Mouse (Mus musculus): ENCODE data around the gene Syf2. TPM values are rescaled to one million over a fixed set of nuclear protein-coding genes. Genes with fewer than 3 reads are reported as not detected.

Gene Syf2
- polyA plus RNA-seq, 1 experiment from 2014 or later, result 69.8 TPM

- 84% methylated on average over 8 of the region's 8 CpGs for WGBS
- no peaks in the 10 kb centered on the region for H3K27me3 ChIP-seq (ENCODE audit: control insufficient read depth, insufficient read depth, low read length)
- ATAC-seq (ENCODE audit: insufficient number of reproducible peaks, low FRiP score, low TSS enrichment, low read depth), result no peak
- peak overlapping the region; percentile 39; the same call in 1 of the 2 replicates for H3K4me2 ChIP-seq (ENCODE audit: low read depth, severe bottlenecking)
- peaks cover 14% of the 10 kb centered on the region for H3K36me3 ChIP-seq (ENCODE audit: control insufficient read depth, insufficient read depth, low read length)
- H3K4me3 ChIP-seq (ENCODE audit: low read depth, low read length), result peak overlapping the region; percentile 5; the same call in 1 of the 2 replicates
- no peak overlapping the region for H3K9ac ChIP-seq (ENCODE audit: low read length)
- DNase-seq (ENCODE audit: low spot score), result no peak
- H3K9me3 ChIP-seq (ENCODE audit: control insufficient read depth, low read length), result no peaks in the 10 kb centered on the region
- peaks cover 4% of the 10 kb centered on the region; the same call in 1 of the 2 replicates for H3K4me1 ChIP-seq (ENCODE audit: control insufficient read depth, insufficient read depth, low read length)
- H3K27ac ChIP-seq (replicated peaks; ENCODE audit: low read depth, low read length), result no peak overlapping the region
Observed at GRCm38 (mm10) chr4:134925206-134925605, 5.5 kb upstream of the Syf2 start.

- ATAC-seq (ENCODE audit: insufficient number of reproducible peaks, low FRiP score, low TSS enrichment, low read depth), result no peak
Observed at GRCm38 (mm10) chr4:134927815-134928463, 2.8 kb upstream of the Syf2 start.

GRCm38 (mm10) chr4:134928464-134928836 is 2.2 kb upstream of the Syf2 start:
- no peaks in the 10 kb centered on the region for H3K9me3 ChIP-seq (ENCODE audit: control insufficient read depth, low read length)
- ATAC-seq (ENCODE audit: insufficient number of reproducible peaks, low FRiP score, low TSS enrichment, low read depth) (no peak), DNase-seq (ENCODE audit: low spot score) (no peak)
- H3K36me3 ChIP-seq (ENCODE audit: control insufficient read depth, insufficient read depth, low read length), result peaks cover 17% of the 10 kb centered on the region
- H3K27me3 ChIP-seq (ENCODE audit: control insufficient read depth, insufficient read depth, low read length), result no peaks in the 10 kb centered on the region
- H3K27ac ChIP-seq (replicated peaks; ENCODE audit: low read depth, low read length), result no peak overlapping the region
- H3K4me2 ChIP-seq (ENCODE audit: low read depth, severe bottlenecking), result no peak overlapping the region
- H3K4me3 ChIP-seq (ENCODE audit: low read depth, low read length), result no peak overlapping the region
- no peak overlapping the region for H3K9ac ChIP-seq (ENCODE audit: low read length)
- H3K4me1 ChIP-seq (ENCODE audit: control insufficient read depth, insufficient read depth, low read length), result peaks cover 4% of the 10 kb centered on the region; the same call in 1 of the 2 replicates
- 65% methylated on average over 1 of the region's 1 CpGs for WGBS

More at GRCm38 (mm10) chr4:134927815-134928463, 2.8 kb upstream of the Syf2 start:
- H3K4me2 ChIP-seq (ENCODE audit: low read depth, severe bottlenecking), result no peak overlapping the region
- peaks cover 4% of the 10 kb centered on the region; the same call in 1 of the 2 replicates for H3K4me1 ChIP-seq (ENCODE audit: control insufficient read depth, insufficient read depth, low read length)
- H3K36me3 ChIP-seq (ENCODE audit: control insufficient read depth, insufficient read depth, low read length), result peaks cover 14% of the 10 kb centered on the region
- H3K9me3 ChIP-seq (ENCODE audit: control insufficient read depth, low read length), result no peaks in the 10 kb centered on the region
- no peak overlapping the region for H3K27ac ChIP-seq (replicated peaks; ENCODE audit: low read depth, low read length)
- no peak overlapping the region for H3K9ac ChIP-seq (ENCODE audit: low read length)
- H3K27me3 ChIP-seq (ENCODE audit: control insufficient read depth, insufficient read depth, low read length), result no peaks in the 10 kb centered on the region
- no peak overlapping the region for H3K4me3 ChIP-seq (ENCODE audit: low read depth, low read length)
- WGBS, result 70% methylated on average over 5 of the region's 5 CpGs
- no peak for DNase-seq (ENCODE audit: low spot score)

GRCm38 (mm10) chr4:134929536-134929935 is 1.2 kb upstream of the Syf2 start:
- H3K36me3 ChIP-seq (ENCODE audit: control insufficient read depth, insufficient read depth, low read length), result peaks cover 19% of the 10 kb centered on the region
- no peak for ATAC-seq (ENCODE audit: insufficient number of reproducible peaks, low FRiP score, low TSS enrichment, low read depth)
- H3K27ac ChIP-seq (replicated peaks; ENCODE audit: low read depth, low read length), result no peak overlapping the region
- no peak for DNase-seq (ENCODE audit: low spot score)
- no peak overlapping the region for H3K4me3 ChIP-seq (ENCODE audit: low read depth, low read length)
- 78% methylated on average over 4 of the region's 4 CpGs for WGBS
- H3K4me1 ChIP-seq (ENCODE audit: control insufficient read depth, insufficient read depth, low read length), result peaks cover 4% of the 10 kb centered on the region; the same call in 1 of the 2 replicates
- no peak overlapping the region for H3K4me2 ChIP-seq (ENCODE audit: low read depth, severe bottlenecking)
- no peak overlapping the region for H3K9ac ChIP-seq (ENCODE audit: low read length)
- H3K9me3 ChIP-seq (ENCODE audit: control insufficient read depth, low read length), result no peaks in the 10 kb centered on the region
- no peaks in the 10 kb centered on the region for H3K27me3 ChIP-seq (ENCODE audit: control insufficient read depth, insufficient read depth, low read length)

- Histone ChIP-seq H3K9me3 (ENCODE audit: control insufficient read depth, low read length) (no peaks in the 10 kb centered on the region), H3K4me3 (ENCODE audit: low read depth, low read length) (peak overlapping the region; percentile 99), H3K27me3 (ENCODE audit: control insufficient read depth, insufficient read depth, low read length) (no peaks in the 10 kb centered on the region), H3K27ac (replicated peaks; ENCODE audit: low read depth, low read length) (no peak overlapping the region), H3K4me1 (ENCODE audit: control insufficient read depth, insufficient read depth, low read length) (peaks cover 3% of the 10 kb centered on the region; the same call in 1 of the 2 replicates), H3K4me2 (ENCODE audit: low read depth, severe bottlenecking) (peak overlapping the region; percentile 85), H3K36me3 (ENCODE audit: control insufficient read depth, insufficient read depth, low read length) (peaks cover 23% of the 10 kb centered on the region), H3K9ac (ENCODE audit: low read length) (no peak overlapping the region)
- 31% methylated on average over 9 of the region's 9 CpGs for WGBS
- ATAC-seq (ENCODE audit: insufficient number of reproducible peaks, low FRiP score, low TSS enrichment, low read depth) (no peak), DNase-seq (ENCODE audit: low spot score) (no peak)
Observed at GRCm38 (mm10) chr4:134930190-134930589, 508 bp upstream of the Syf2 start.

- Histone ChIP-seq H3K9me3 (ENCODE audit: control insufficient read depth, low read length) (no peaks in the 10 kb centered on the region), H3K4me3 (ENCODE audit: low read depth, low read length) (no peak overlapping the region), H3K27me3 (ENCODE audit: control insufficient read depth, insufficient read depth, low read length) (no peaks in the 10 kb centered on the region), H3K36me3 (ENCODE audit: control insufficient read depth, insufficient read depth, low read length) (peaks cover 13% of the 10 kb centered on the region; the same call in 1 of the 2 replicates), H3K4me1 (ENCODE audit: control insufficient read depth, insufficient read depth, low read length) (no peaks in the 10 kb centered on the region), H3K9ac (ENCODE audit: low read length) (no peak overlapping the region), H3K27ac (replicated peaks; ENCODE audit: low read depth, low read length) (no peak overlapping the region), H3K4me2 (ENCODE audit: low read depth, severe bottlenecking) (no peak overlapping the region)
- DNase-seq (ENCODE audit: low spot score) (no peak), ATAC-seq (ENCODE audit: insufficient number of reproducible peaks, low FRiP score, low TSS enrichment, low read depth) (no peak)
- WGBS, result 76% methylated on average over 17 of the region's 17 CpGs
Observed at GRCm38 (mm10) chr4:134937240-134938176, 6.8 kb downstream of the Syf2 start.

- H3K4me2 ChIP-seq (ENCODE audit: low read depth, severe bottlenecking), result no peak overlapping the region
Observed at GRCm38 (mm10) chr4:134939900-134940299, 9.2 kb downstream of the Syf2 start.

More at GRCm38 (mm10) chr4:134939900-134940299, 9.2 kb downstream of the Syf2 start:
- Histone ChIP-seq H3K4me3 (ENCODE audit: low read depth, low read length) (no peak overlapping the region), H3K9ac (ENCODE audit: low read length) (no peak overlapping the region), H3K27ac (replicated peaks; ENCODE audit: low read depth, low read length) (no peak overlapping the region), H3K36me3 (ENCODE audit: control insufficient read depth, insufficient read depth, low read length) (peaks cover 5% of the 10 kb centered on the region; the same call in 1 of the 2 replicates), H3K4me1 (ENCODE audit: control insufficient read depth, insufficient read depth, low read length) (peaks cover 7% of the 10 kb centered on the region; the same call in 1 of the 2 replicates), H3K9me3 (ENCODE audit: control insufficient read depth, low read length) (no peaks in the 10 kb centered on the region), H3K27me3 (ENCODE audit: control insufficient read depth, insufficient read depth, low read length) (peaks cover 4% of the 10 kb centered on the region; the same call in 1 of the 2 replicates)
- WGBS, result 61% methylated on average over 9 of the region's 9 CpGs
- ATAC-seq (ENCODE audit: insufficient number of reproducible peaks, low FRiP score, low TSS enrichment, low read depth) (no peak), DNase-seq (ENCODE audit: low spot score) (no peak)
